Mouse (Mus musculus) liver, embryonic 13.5 days (tissue): ENCODE measurements around the gene Ccdc57. TPM values are rescaled to one million over a fixed set of nuclear protein-coding genes. Genes with fewer than 3 reads are reported as not detected.
"Not testable (repeated sequence)": the region's sequence is repeated elsewhere in the genome, so short reads cannot be mapped to it uniquely, and the experiment has no call there.

Experiments used
- ATAC-seq: fragments of 200-750 bp; cut with Nextera tagmentation; 2 replicates; pipeline ENCODE4 v1.8.0; 2017; ENCODE audit warnings: low read depth, mild to moderate bottlenecking, moderate number of reproducible peaks, moderate library complexity
- DNase-seq: peaks from one replicate; pipeline ENCODE4 v3.0.0; 2022
- H3K27ac ChIP-seq: fragments of 300-500 bp; sonication (generic); 2 replicates; pipeline ENCODE4 v1.5.1; 2015; ENCODE audit warnings: moderate library complexity, mild to moderate bottlenecking, inconsistent platforms
- H3K27me3 ChIP-seq: fragments of 300-500 bp; sonication (generic); 2 replicates; pipeline ENCODE4 v1.6.1; 2015; ENCODE audit warnings: mild to moderate bottlenecking, inconsistent platforms
- H3K36me3 ChIP-seq: fragments of 300-500 bp; sonication (generic); 2 replicates; pipeline ENCODE4 v1.6.1; 2015; ENCODE audit warnings: mild to moderate bottlenecking, inconsistent platforms
- H3K4me1 ChIP-seq: fragments of 300-500 bp; sonication (generic); replicated peaks from 2 replicates; pipeline ENCODE4 v1.6.1; 2015; ENCODE audit warnings: inconsistent platforms
- H3K4me2 ChIP-seq: fragments of 300-500 bp; sonication (generic); 2 replicates; pipeline ENCODE4 v1.6.1; 2015; ENCODE audit warnings: inconsistent platforms, mild to moderate bottlenecking, moderate library complexity
- H3K4me3 ChIP-seq: fragments of 300-500 bp; sonication (generic); replicated peaks from 2 replicates; pipeline ENCODE4 v1.5.1; 2015; ENCODE audit warnings: mild to moderate bottlenecking, inconsistent platforms
- H3K9ac ChIP-seq: fragments of 300-500 bp; sonication (generic); 2 replicates; pipeline ENCODE4 v1.6.1; 2015; ENCODE audit warnings: mild to moderate bottlenecking, inconsistent platforms
- H3K9me3 ChIP-seq: fragments of 300-500 bp; sonication (generic); replicated peaks from 2 replicates; pipeline ENCODE4 v1.6.1; 2016; ENCODE audit warnings: inconsistent platforms
- WGBS: fragments of 180-500 bp; shearing (Covaris S2); methylation state at CpG from one replicate; pipeline ENCODE4 v1.1.7; 2015; ENCODE audit not compliant: insufficient replicate concordance; 5-methylcytosine and 5-hydroxymethylcytosine counted together
- polyA plus RNA-seq: library from polyadenylated mRNA; unstranded; fragments of >200 nt; fragmentation: Nextera tagmentation; extraction: Ambion mirVana; gene quantifications from 2 replicates; pipeline ENCODE4 v1.2.1, GENCODE M21; 2015

Ccdc57 gene
- polyA plus RNA-seq, 1 experiment from 2014 or later, result 1.8 TPM

DNA sequence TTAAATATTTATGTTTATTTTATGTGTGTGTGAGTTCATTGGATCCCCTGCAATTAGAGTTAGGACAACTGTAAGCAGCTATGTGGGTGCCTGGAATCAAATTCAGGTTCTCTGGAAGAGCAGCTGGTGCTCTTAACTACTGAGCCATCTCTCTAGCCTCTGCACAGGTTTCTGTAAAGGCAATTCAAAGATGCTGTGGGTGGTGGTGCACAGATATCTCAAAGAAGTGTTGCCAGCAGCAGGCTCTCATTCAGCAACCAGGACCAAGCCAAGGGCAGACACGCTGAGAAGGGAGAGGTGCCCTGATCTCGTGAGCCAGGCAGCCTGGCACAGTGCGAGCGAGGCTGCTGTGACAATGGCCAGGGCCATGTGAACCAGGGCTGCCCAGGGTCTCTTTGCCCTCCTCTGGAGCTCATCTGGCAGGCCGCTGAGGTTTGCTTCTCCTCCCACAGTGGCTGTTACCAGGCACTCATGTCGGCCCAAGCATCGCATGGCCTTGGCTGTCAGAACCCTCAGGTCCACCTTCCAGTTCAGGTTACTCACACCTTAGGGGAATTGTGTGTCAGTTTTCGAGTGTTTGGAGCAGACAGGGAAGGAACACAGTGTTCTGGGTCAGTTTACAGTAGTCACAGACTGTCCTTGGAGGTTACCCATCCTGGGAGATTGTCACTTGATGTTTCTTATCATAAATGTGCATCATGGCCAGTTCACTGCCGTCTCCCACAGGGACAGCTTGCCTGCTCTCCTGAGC is 85.8 kb downstream of the Ccdc57 start:
- no peak overlapping the region for H3K4me3 ChIP-seq
- no peaks in the 10 kb centered on the region for H3K27me3 ChIP-seq
- no peak overlapping the region for H3K27ac ChIP-seq
- H3K9me3 ChIP-seq, result no peaks in the 10 kb centered on the region
- DNase-seq, result no peak
- WGBS, result 80% methylated on average over 9 of the region's 9 CpGs
- H3K9ac ChIP-seq, result no peak overlapping the region
- H3K4me1 ChIP-seq, result peaks cover 19% of the 10 kb centered on the region
- no peak overlapping the region for H3K4me2 ChIP-seq
- ATAC-seq, result no peak
- H3K36me3 ChIP-seq, result no peaks in the 10 kb centered on the region

- WGBS, result 74% methylated on average over 4 of the region's 4 CpGs
- DNase-seq, result no peak
- Histone ChIP-seq H3K36me3 (no peaks in the 10 kb centered on the region), H3K27ac (no peak overlapping the region), H3K4me1 (peaks cover 10% of the 10 kb centered on the region), H3K9ac (no peak overlapping the region), H3K9me3 (no peaks in the 10 kb centered on the region), H3K4me3 (no peak overlapping the region), H3K27me3 (no peaks in the 10 kb centered on the region), H3K4me2 (no peak overlapping the region)
- ATAC-seq, result no peak
Measured at GRCm38 (mm10) chr11:120844329-120844728, 88.3 kb downstream of the Ccdc57 start.

- Histone ChIP-seq H3K27me3 (no peaks in the 10 kb centered on the region), H3K9me3 (no peaks in the 10 kb centered on the region), H3K4me2 (no peak overlapping the region), H3K9ac (no peak overlapping the region), H3K27ac (peak overlapping the region; percentile 57), H3K4me1 (peaks cover 21% of the 10 kb centered on the region), H3K36me3 (no peaks in the 10 kb centered on the region), H3K4me3 (no peak overlapping the region)
- 50% methylated on average over 8 of the region's 8 CpGs for WGBS
- DNase-seq (no peak), ATAC-seq (peak; percentile 54)
Measured at GRCm38 (mm10) chr11:120833555-120834280, 99.0 kb downstream of the Ccdc57 start.

- H3K36me3 ChIP-seq, H3K27ac ChIP-seq, H3K27me3 ChIP-seq, H3K9ac ChIP-seq, H3K4me2 ChIP-seq, H3K4me3 ChIP-seq, H3K9me3 ChIP-seq: not testable (repeated sequence)
- H3K4me1 ChIP-seq, result peaks cover 21% of the 10 kb centered on the region
- WGBS, result 41% methylated on average over 5 of the region's 5 CpGs
- DNase-seq (peak; percentile 29), ATAC-seq (peak; percentile 56)
Measured at GRCm38 (mm10) chr11:120832962-120833361, 99.7 kb downstream of the Ccdc57 start.

DNA sequence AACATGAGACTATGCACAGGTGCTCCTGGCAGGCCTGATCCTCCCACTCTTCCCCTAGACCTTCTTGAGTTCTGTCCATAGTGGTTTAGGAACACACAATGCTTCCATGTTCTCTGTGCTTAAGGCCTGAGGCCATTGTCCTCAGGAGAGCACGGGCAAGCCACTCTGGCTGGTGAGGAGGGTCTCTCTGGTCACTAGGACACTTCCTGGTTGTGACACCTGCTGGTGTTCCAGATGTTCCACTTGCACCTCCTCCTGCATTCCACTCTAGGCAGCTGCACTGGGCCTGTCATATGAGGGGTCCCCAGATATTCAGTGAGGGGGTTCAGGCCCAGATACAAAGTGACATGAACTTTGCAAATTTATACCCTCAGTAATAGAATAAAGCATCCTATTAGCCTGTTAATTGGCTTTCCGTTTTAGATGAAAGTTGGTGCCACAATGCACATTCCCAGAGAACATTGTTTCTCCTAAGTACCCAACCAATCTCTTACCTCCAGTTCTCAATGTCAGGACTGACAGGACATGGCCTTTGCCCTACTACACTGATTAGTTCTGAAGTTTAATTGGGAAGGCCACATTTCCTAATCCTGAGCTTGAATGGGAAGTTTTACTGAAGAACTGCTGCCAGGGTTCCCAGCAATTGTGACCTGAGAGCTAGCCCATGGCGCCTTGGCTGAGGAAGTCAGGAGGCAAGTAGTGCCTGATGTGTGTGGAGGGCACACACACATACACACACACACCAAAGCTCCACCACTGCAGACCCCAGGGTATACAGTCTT is 100.8 kb downstream of the Ccdc57 start:
- no peak overlapping the region for H3K9ac ChIP-seq
- DNase-seq (no peak), ATAC-seq (no peak)
- no peaks in the 10 kb centered on the region for H3K27me3 ChIP-seq
- 71% methylated on average over 3 of the region's 3 CpGs for WGBS
- H3K4me3 ChIP-seq, result no peak overlapping the region
- H3K4me2 ChIP-seq, result no peak overlapping the region
- no peaks in the 10 kb centered on the region for H3K36me3 ChIP-seq
- H3K4me1 ChIP-seq, result peaks cover 21% of the 10 kb centered on the region
- H3K27ac ChIP-seq, result no peak overlapping the region
- H3K9me3 ChIP-seq, result no peaks in the 10 kb centered on the region

DNA sequence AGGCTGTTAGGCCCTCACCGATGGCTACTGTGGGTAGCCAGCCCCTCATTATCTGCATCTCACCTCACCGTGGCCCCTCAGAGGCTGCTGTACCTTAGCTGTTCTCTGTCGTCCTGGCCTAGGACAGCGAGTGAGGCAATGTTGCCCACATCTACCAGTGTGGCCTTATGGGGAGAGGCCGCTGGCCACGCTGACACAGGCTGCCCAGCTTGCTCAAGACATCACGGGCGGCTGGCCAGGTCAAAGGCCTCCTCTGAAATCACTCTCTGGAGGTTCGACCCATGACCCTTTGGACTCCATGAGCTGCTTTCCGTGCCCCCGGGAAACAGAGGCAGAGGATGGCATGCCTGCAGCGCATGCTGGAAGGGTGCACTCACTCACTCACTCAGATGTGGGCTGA is 102.0 kb downstream of the Ccdc57 start:
- Histone ChIP-seq H3K27ac (no peak overlapping the region), H3K9ac (no peak overlapping the region), H3K27me3 (no peaks in the 10 kb centered on the region), H3K36me3 (no peaks in the 10 kb centered on the region), H3K9me3 (no peaks in the 10 kb centered on the region), H3K4me2 (no peak overlapping the region), H3K4me1 (peaks cover 28% of the 10 kb centered on the region), H3K4me3 (no peak overlapping the region)
- 75% methylated on average over 12 of the region's 12 CpGs for WGBS
- no peak for ATAC-seq
- DNase-seq, result no peak

DNA sequence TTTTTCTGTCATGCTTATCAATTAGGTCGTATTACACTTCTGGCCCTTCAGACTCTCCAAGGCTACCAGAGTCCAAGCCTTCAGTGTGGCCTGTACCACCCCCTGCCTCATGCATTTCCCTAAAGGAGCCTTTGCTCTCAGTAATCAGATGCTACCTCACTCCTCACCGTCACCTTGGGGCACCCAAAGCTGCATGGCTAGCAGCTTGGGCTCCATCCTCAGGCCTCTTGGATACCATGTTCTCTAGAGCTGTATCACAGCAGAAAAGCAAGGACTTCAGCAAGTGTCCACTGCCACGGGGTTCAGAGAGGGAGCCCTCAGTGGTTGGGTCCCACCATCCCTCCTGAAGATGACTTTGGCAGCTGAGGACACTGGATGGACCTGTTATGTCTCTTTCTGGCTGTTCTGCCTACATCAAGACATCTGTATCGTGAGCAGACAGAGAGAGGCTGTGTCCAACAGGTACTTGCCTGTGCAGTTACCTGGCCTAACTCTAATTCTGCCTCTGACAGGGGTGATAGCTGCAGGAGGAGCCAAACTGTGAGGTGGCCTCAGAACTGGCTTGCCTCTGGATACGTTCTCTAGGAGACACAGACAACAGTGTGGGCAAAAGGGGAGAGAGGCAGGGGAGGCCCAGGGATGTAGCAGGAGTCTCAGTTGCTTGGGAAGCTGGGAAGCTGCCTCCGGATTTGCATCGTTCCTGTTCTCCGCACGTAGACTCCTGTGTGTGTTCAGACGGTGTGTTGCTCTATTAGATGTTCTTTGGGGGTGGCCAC is 102.7 kb downstream of the Ccdc57 start:
- H3K27ac ChIP-seq, result no peak overlapping the region
- H3K27me3 ChIP-seq, result no peaks in the 10 kb centered on the region
- no peaks in the 10 kb centered on the region for H3K9me3 ChIP-seq
- no peak overlapping the region for H3K4me2 ChIP-seq
- H3K4me3 ChIP-seq, result no peak overlapping the region
- H3K36me3 ChIP-seq, result no peaks in the 10 kb centered on the region
- DNase-seq (no peak), ATAC-seq (no peak)
- 74% methylated on average over 10 of the region's 10 CpGs for WGBS
- no peak overlapping the region for H3K9ac ChIP-seq
- peaks cover 34% of the 10 kb centered on the region for H3K4me1 ChIP-seq

DNA sequence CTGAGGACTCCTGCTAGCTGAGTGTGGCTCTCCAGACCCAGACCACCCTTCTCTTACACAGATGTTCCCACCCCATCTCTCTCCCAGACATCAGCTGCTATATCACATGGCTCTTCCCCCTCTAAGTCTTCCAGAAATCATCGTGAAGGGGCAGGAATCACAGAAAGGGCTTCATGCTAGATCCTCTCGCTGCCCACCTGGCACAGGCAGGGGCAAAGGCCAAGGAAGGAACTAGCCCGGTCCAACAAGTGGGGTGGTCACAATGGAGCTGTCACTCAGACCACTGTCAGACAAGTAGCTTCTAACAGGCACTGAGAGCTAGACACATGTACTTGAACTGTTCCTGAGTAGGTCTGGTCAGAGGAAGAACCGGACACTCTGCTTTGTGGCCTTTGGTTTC is 104.3 kb downstream of the Ccdc57 start:
- H3K9me3 ChIP-seq, result no peaks in the 10 kb centered on the region
- no peaks in the 10 kb centered on the region for H3K36me3 ChIP-seq
- H3K4me2 ChIP-seq, result no peak overlapping the region
- DNase-seq (no peak), ATAC-seq (no peak)
- no peak overlapping the region for H3K4me3 ChIP-seq
- no peaks in the 10 kb centered on the region for H3K27me3 ChIP-seq
- no peak overlapping the region for H3K9ac ChIP-seq
- peaks cover 39% of the 10 kb centered on the region for H3K4me1 ChIP-seq
- H3K27ac ChIP-seq, result no peak overlapping the region
- 57% methylated on average over 4 of the region's 4 CpGs for WGBS

- no peak for ATAC-seq
- no peak overlapping the region; the same call in 1 of the 2 replicates for H3K27ac ChIP-seq
- WGBS, result 80% methylated on average over 8 of the region's 8 CpGs
Measured at GRCm38 (mm10) chr11:120826016-120826953, 106.4 kb downstream of the Ccdc57 start.

DNA sequence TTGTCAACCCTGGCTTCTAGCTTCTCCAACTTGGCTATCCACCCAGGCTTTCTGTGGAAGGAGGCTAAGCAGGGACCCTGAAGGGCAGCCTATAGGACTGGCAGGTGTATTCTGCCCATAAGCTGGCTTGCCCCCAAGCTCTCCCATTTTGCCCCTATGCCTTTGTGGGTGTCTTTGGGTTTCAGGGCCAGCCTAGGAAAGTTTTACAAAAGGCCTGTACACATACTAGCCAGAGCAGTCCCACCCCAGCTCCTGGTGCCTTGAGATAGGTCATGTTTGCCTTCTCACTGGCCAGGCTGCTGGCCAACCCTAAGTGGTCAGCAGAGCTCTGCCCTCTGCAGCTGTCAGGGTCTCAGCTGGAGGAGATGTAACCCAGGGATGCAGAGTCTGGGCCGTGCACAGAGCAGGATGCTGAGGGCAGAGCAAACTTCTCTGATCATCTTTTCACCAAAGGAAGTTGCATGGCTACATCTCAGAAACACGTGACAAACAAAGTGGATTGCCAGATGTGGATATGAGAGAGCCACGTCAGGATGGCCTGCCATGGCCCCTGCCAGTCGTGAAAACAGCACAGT is 107.3 kb downstream of the Ccdc57 start:
- H3K36me3 ChIP-seq, result peaks cover 23% of the 10 kb centered on the region
- no peaks in the 10 kb centered on the region for H3K27me3 ChIP-seq
- peak overlapping the region; percentile 77 for H3K27ac ChIP-seq
- H3K9me3 ChIP-seq, result no peaks in the 10 kb centered on the region
- H3K9ac ChIP-seq, result peak overlapping the region; percentile 86
- peaks cover 54% of the 10 kb centered on the region for H3K4me1 ChIP-seq
- H3K4me3 ChIP-seq, result peak overlapping the region; percentile 75
- 64% methylated on average over 4 of the region's 4 CpGs for WGBS
- ATAC-seq, result no peak
- peak overlapping the region; percentile 98 for H3K4me2 ChIP-seq
- no peak for DNase-seq

More at GRCm38 (mm10) chr11:120826016-120826953, 106.4 kb downstream of the Ccdc57 start:
- Histone ChIP-seq H3K4me2 (no peak overlapping the region), H3K4me3 (no peak overlapping the region), H3K36me3 (peaks cover 14% of the 10 kb centered on the region), H3K4me1 (peaks cover 46% of the 10 kb centered on the region), H3K9ac (no peak overlapping the region), H3K27me3 (no peaks in the 10 kb centered on the region), H3K9me3 (no peaks in the 10 kb centered on the region)
- DNase-seq, result no peak
